Mouse (Mus musculus) megakaryocyte-erythroid progenitor cell, adult 5-6 weeks (primary cell): ENCODE measurements around the gene Ccdc167. TPM values are rescaled to one million over a fixed set of nuclear protein-coding genes. Genes with fewer than 3 reads are reported as not detected.
A peak's percentile ranks its signal among the peaks of the same experiment; 100 is the strongest.
"Not testable (repeated sequence)": the region's sequence is repeated elsewhere in the genome, so short reads cannot be mapped to it uniquely, and the experiment has no call there.

Experiments
- ATAC-seq: replicated peaks from 2 replicates; pipeline ENCODE4 v1.8.0; 2016; ENCODE audit warnings: mild to moderate bottlenecking, inconsistent platforms; ENCODE audit not compliant: severe bottlenecking, poor library complexity, low FRiP score, low TSS enrichment
- total RNA-seq, 2 experiments: library from RNA; stranded (forward) in 1 of 2; stranded (reverse) in 1 of 2; fragments of 200-1000, 215-1000 nt in 1 of 2; fragments of >200 nt in 1 of 2; fragmentation: Nextera tagmentation in 1 of 2; gene quantifications; 2 replicates each; pipeline ENCODE4 v1.2.3; 2014 to 2017

Ccdc167 gene
- total RNA-seq, 2 experiments from 2014 or later: 6.0 to 20.4 TPM

DNA sequence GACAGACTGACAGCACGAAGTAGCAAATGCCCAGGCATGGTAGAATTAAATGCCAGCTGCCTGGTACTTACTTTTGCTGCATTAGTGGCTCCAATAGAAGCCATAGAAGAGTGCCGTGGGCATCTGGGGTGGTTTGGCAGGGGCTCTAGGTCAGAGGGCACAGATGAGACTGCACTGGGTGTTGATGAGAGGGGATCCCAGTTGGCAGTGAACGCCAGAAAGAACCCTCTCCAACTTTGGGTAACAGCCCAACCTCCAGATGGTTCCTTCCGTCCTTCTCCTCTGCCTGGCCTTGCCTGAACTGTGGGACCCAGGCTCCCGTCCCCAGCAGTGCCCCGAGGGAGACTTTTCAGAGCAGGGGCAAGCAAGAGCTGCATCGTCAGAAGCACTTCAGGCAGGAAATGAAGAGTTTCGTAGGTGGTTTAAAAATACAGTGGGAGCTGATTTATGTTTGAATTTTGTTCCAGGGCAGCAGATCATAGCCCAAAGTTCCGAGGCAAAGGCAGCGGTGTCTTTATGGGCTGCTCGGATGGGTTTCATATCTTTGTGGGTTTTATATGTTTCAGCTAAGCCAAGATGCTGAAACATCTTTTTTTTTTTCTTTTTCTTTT is 4.0 kb upstream of the Ccdc167 start:
- ATAC-seq: no peak

- ATAC-seq: no peak
Measured at GRCm38 (mm10) chr17:29719628-29720575, 3.1 kb upstream of the Ccdc167 start.

DNA sequence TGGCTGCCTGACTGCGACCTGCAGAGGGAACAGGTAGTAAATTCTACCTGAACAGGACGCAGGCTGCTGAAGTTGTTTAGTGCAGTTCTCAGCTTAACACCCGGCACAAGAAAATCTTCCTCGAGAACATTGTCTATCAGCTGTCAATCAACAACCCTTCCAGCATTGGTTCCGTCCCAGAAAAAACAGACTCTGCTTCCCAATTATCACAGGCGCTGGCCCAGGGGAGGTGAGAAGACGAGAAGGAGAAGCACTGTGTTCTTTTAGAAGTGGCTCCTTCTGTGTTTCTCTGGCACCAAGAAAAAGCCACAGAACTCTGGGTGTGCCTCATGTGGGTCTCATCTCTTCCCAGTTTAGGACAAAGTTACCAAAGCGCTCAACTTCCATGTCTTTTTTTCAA is 1.8 kb upstream of the Ccdc167 start:
- no peak for ATAC-seq

DNA sequence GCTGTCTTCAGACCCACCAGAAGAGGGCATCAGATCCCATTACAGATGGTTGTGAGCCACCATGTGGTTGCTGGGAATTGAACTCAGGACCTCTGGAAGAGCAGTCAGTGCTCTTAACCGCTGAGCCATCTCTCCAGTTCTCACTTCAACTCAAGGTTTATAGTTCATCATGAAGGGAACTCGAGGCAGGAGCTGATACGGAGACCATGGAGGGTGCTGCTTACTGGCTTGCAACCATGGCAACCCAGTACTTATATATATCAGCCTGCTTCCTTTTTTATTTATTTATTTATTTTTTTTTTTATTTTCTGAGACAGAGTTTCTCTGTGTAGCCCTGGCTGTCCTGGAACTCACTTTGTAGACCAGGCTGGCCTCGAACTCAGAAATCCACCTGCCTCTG is 3.1 kb downstream of the Ccdc167 start:
- not testable (repeated sequence) for ATAC-seq

DNA sequence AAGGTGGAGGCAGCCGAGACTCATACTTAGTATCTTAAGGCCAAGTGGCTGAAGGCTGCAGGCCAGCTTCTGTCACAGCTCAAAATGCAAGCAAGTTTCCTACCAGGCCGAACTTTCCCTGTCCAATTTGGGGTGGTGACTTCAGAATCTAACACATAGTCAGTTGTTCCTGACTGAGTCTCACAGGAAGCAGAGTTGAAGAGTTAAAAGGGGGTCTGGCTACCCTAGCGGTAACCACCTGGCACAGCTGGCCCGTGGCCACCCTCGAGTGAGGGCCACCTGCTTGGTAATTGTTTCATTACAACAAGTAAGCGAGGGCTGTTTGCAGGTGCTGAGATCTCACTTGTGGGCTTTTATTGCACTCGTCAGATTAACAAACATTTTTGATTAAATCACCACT is 4.3 kb downstream of the Ccdc167 start:
- no peak for ATAC-seq

DNA sequence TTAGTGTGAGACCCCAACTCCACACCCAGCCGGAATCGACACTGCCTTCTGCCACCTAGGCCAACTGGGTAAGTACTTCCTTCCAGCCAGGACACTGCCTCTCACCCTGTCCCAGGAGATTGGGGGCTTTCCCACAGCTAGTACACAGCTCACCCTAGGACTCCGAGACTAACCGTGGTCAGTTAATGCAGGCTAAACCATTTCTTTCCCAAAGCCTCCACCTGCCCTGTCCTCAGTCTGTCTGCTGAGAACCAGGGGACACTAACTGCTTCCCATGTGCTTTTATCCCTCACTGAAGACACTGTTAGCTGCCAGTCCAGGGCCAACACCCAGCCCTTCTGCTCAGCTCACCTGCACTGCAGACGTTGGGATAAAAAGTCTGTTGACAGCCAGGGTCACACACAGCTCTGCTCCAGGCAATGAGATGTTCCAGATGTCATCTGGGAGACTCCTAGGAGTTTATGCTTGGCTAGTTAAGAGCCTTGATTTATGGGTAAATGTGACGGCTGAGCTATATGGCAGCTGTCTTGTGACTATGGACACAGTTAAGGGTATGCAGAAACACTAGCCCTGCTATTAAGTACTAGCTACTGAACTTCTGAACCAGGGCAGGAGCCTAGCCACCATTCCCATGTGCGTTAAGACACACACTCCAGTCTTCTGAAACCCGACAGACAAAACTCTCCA is 5.0 kb downstream of the Ccdc167 start:
- ATAC-seq: no peak

- no peak for ATAC-seq
Measured at GRCm38 (mm10) chr17:29711076-29711744, 5.6 kb downstream of the Ccdc167 start.

DNA sequence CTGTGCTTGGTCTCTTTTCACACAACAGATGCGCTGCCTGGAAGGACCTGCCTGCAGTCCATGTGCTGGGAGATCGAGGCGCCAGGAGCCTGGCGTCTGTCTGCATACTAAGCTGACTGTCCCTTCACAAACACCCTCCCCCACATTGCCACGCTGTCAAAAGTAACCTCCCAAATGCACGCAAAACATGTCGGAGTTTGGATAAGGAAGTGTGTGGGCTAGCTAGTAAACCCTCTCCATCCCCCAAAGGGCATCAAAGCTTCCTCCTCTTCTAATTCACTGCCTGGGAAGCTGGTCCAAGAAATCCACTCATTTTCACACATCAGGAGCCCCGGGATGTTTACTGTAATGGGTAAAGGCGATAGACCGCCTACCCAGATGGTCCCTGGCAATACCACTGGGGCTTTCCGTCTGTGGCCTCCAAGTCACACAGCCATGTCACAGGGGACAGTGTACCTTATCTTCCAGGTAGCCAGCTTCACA is 6.2 kb downstream of the Ccdc167 start:
- ATAC-seq: no peak

- peak; percentile 65 for ATAC-seq
Measured at GRCm38 (mm10) chr17:29708783-29709182, 8.1 kb downstream of the Ccdc167 start.

GRCm38 (mm10) chr17:29706981-29707545 is 9.8 kb downstream of the Ccdc167 start:
- ATAC-seq: no peak

DNA sequence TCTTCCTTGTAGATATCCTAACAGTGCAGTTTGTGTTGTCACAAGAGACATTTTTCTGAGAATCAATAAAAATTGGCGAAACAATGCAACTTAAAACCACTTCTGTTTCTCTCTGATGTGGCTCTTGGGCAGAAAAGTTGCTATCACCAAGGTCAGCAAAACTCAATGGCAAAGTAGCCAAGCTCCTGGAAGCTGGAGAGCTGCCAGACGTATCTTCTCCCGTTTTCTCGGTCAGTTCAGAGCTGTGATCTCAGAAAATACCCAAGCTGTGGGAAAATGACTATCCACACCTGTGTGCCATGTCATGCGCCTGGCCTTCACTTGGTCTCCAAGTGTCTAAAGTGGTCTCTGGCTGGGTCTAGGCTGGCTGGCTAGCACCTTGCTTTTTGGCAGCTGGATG is 11.0 kb downstream of the Ccdc167 start:
- no peak for ATAC-seq

DNA sequence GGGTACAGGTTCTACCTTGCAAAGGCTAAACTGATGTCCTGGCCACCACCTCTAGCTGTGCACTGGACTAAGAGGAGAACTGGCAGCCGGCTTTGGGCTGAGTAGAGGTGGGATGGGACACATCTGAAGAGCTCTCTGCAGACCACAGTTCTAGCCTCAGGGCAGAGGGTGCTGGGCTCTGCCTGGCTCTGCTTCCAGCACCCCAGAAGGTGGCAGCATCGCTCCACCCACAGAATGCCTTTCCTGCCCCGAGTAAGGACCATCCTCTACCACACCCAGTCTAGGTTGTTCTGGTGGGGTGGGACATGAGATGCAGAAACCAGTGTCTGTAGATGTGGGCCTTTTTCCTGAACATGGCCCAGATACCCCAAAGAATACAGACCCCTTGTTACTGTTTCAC is 12.1 kb downstream of the Ccdc167 start:
- ATAC-seq: peak; percentile 55; the same call in 1 of the 2 replicates

GRCm38 (mm10) chr17:29702938-29703710 is 13.7 kb downstream of the Ccdc167 start:
- no peak for ATAC-seq

- no peak for ATAC-seq
Measured at GRCm38 (mm10) chr17:29700573-29700972, 16.3 kb downstream of the Ccdc167 start.

GRCm38 (mm10) chr17:29698421-29698820 is 18.4 kb downstream of the Ccdc167 start:
- ATAC-seq: no peak

- no peak for ATAC-seq
Measured at GRCm38 (mm10) chr17:29696940-29697339, 19.9 kb downstream of the Ccdc167 start.

GRCm38 (mm10) chr17:29694516-29694915 is 22.3 kb downstream of the Ccdc167 start:
- ATAC-seq: no peak

GRCm38 (mm10) chr17:29693571-29693970 is 23.3 kb downstream of the Ccdc167 start:
- no peak for ATAC-seq

GRCm38 (mm10) chr17:29692827-29693226 is 24.0 kb downstream of the Ccdc167 start:
- no peak for ATAC-seq
